Mouse (Mus musculus) liver, adult 2 months (tissue): ENCODE results near the gene Atp8b5.

Experiments
- CTCF ChIP-seq: fragments of 200-500 bp; IDR thresholded peaks from 2 replicates; pipeline ENCODE4 v1.5.1; 2011; ENCODE audit warnings: low read depth, low read length, control low read depth
- POLR2A ChIP-seq: fragments of 200-500 bp; IDR thresholded peaks from 2 replicates; pipeline ENCODE4 v1.6.1; 2011; ENCODE audit warnings: low read length, control low read depth; ENCODE audit not compliant: insufficient read depth; ENCODE audit errors: extremely low read depth

DNA sequence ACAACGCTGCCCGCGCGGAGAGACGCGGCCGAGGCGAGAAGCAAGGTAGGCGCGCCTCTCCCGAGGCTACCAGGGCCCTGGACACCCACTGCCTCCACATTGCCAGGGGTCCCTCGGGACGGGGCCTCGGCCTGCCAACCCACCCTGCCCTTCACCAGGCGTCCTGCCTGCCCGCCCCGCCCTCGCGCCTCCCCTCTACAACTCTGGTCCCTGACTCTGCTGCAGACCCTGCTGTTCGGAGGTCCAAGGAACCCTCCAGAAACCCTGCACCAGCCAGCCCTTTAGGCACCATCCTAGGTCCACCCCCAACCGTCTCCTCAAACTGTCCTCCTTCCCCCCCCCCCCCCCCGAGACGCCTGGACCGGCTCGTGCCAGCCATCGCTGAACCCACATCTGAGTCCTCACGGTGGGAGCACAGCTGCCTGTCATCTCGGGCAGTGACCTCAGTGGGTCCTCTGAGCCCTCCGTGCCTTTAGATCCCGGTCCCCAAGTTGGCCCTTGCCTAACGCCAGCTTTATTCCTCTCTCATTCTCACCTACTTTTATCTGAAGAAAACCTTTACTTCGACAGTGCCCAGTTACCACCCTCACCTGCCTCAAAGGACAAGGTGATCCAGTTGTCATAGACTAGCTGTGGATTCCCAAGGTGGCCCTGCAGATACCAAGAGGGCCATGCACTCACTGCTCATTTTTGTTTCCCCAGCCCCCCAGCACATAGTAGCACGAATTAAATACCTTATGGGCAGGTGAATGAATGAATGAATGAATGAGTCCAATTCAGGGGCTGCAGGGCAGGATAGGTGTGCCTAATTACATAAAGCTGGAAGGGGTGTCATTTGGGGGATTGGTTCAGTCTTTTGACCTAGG lies 115.4 kb downstream of the Atp8b5 start:
- TF ChIP-seq POLR2A (no peak), CTCF (no peak)
